Mouse (Mus musculus): ENCODE measurements around the gene Tmem39b. TPM values are rescaled to one million over a fixed set of nuclear protein-coding genes. Genes with fewer than 3 reads are reported as not detected.
"Not testable (repeated sequence)": the region's sequence is repeated elsewhere in the genome, so short reads cannot be mapped to it uniquely, and the experiment has no call there.

Tmem39b gene
- polyA plus RNA-seq, 1 experiment, result 69.6 TPM

GRCm38 (mm10) chr4:129709486-129710129 lies 13.0 kb upstream of the Tmem39b start:
- no peak for DNase-seq
- no peak overlapping the region for H3K27ac ChIP-seq (ENCODE audit: control insufficient read depth, insufficient read depth, low read length)
- TF ChIP-seq CTCF (IDR thresholded peaks at IDR 0.05; ENCODE audit: borderline replicate concordance, control insufficient read depth, extremely low read depth, insufficient read depth, low read length, poor library complexity) (no peak), POLR2A (IDR thresholded peaks at IDR 0.05; ENCODE audit: control insufficient read depth, extremely low read depth, insufficient read depth, low read length, poor library complexity) (no peak)
- peaks cover 85% of the 10 kb centered on the region for H3K36me3 ChIP-seq (ENCODE audit: control insufficient read depth, insufficient read depth, low read length)
- H3K4me1 ChIP-seq (replicated peaks; ENCODE audit: control insufficient read depth, insufficient read depth, low read length), result no peaks in the 10 kb centered on the region
- 95% methylated on average over 8 of the region's 8 CpGs for WGBS
- H3K4me3 ChIP-seq (ENCODE audit: control insufficient read depth, insufficient read depth, low read length), result no peak overlapping the region
- H3K27me3 ChIP-seq (ENCODE audit: control insufficient read depth, insufficient read depth, low read length), result no peaks in the 10 kb centered on the region

- Histone ChIP-seq H3K4me1 (replicated peaks; ENCODE audit: control insufficient read depth, insufficient read depth, low read length) (no peaks in the 10 kb centered on the region), H3K4me3 (ENCODE audit: control insufficient read depth, insufficient read depth, low read length) (no peak overlapping the region), H3K36me3 (ENCODE audit: control insufficient read depth, insufficient read depth, low read length) (peaks cover 75% of the 10 kb centered on the region), H3K27me3 (ENCODE audit: control insufficient read depth, insufficient read depth, low read length) (no peaks in the 10 kb centered on the region), H3K27ac (ENCODE audit: control insufficient read depth, insufficient read depth, low read length) (no peak overlapping the region)
- TF ChIP-seq POLR2A (IDR thresholded peaks at IDR 0.05; ENCODE audit: control insufficient read depth, extremely low read depth, insufficient read depth, low read length, poor library complexity) (no peak), CTCF (IDR thresholded peaks at IDR 0.05; ENCODE audit: borderline replicate concordance, control insufficient read depth, extremely low read depth, insufficient read depth, low read length, poor library complexity) (no peak)
- 93% methylated on average over 3 of the region's 3 CpGs for WGBS
- no peak for DNase-seq
These were observed 10.1 kb upstream of the Tmem39b start for GRCm38 (mm10) chr4:129706750-129707149.

GRCm38 (mm10) chr4:129702454-129702853 lies 5.8 kb upstream of the Tmem39b start:
- Histone ChIP-seq H3K36me3 (ENCODE audit: control insufficient read depth, insufficient read depth, low read length) (peaks cover 38% of the 10 kb centered on the region), H3K27ac (ENCODE audit: control insufficient read depth, insufficient read depth, low read length) (no peak overlapping the region), H3K4me3 (ENCODE audit: control insufficient read depth, insufficient read depth, low read length) (no peak overlapping the region), H3K27me3 (ENCODE audit: control insufficient read depth, insufficient read depth, low read length) (no peaks in the 10 kb centered on the region), H3K4me1 (replicated peaks; ENCODE audit: control insufficient read depth, insufficient read depth, low read length) (peaks cover 3% of the 10 kb centered on the region; the same call in 1 of the 2 replicates)
- DNase-seq, result no peak
- WGBS, result 92% methylated on average over 11 of the region's 11 CpGs
- TF ChIP-seq CTCF (IDR thresholded peaks at IDR 0.05; ENCODE audit: borderline replicate concordance, control insufficient read depth, extremely low read depth, insufficient read depth, low read length, poor library complexity) (no peak), POLR2A (IDR thresholded peaks at IDR 0.05; ENCODE audit: control insufficient read depth, extremely low read depth, insufficient read depth, low read length, poor library complexity) (no peak)

GRCm38 (mm10) chr4:129701503-129702377 lies 5.1 kb upstream of the Tmem39b start:
- Histone ChIP-seq H3K27me3 (ENCODE audit: control insufficient read depth, insufficient read depth, low read length) (no peaks in the 10 kb centered on the region), H3K36me3 (ENCODE audit: control insufficient read depth, insufficient read depth, low read length) (peaks cover 34% of the 10 kb centered on the region), H3K27ac (ENCODE audit: control insufficient read depth, insufficient read depth, low read length) (no peak overlapping the region), H3K4me1 (replicated peaks; ENCODE audit: control insufficient read depth, insufficient read depth, low read length) (peaks cover 3% of the 10 kb centered on the region), H3K4me3 (ENCODE audit: control insufficient read depth, insufficient read depth, low read length) (no peak overlapping the region)
- no peak for TF ChIP-seq CTCF (IDR thresholded peaks at IDR 0.05; ENCODE audit: borderline replicate concordance, control insufficient read depth, extremely low read depth, insufficient read depth, low read length, poor library complexity)
- TF ChIP-seq POLR2A (IDR thresholded peaks at IDR 0.05; ENCODE audit: control insufficient read depth, extremely low read depth, insufficient read depth, low read length, poor library complexity), result no peak
- DNase-seq, result peak; percentile 91
- 52% methylated on average over 17 of the region's 17 CpGs for WGBS

GRCm38 (mm10) chr4:129700661-129701060 lies 4.0 kb upstream of the Tmem39b start:
- H3K4me1 ChIP-seq (replicated peaks; ENCODE audit: control insufficient read depth, insufficient read depth, low read length); H3K4me3 ChIP-seq (ENCODE audit: control insufficient read depth, insufficient read depth, low read length); DNase-seq; H3K27ac ChIP-seq (ENCODE audit: control insufficient read depth, insufficient read depth, low read length); H3K27me3 ChIP-seq (ENCODE audit: control insufficient read depth, insufficient read depth, low read length): not testable (repeated sequence)
- WGBS, result 92% methylated on average over 6 of the region's 6 CpGs
- peaks cover 24% of the 10 kb centered on the region for H3K36me3 ChIP-seq (ENCODE audit: control insufficient read depth, insufficient read depth, low read length)

- peaks cover 10% of the 10 kb centered on the region for H3K4me1 ChIP-seq (replicated peaks; ENCODE audit: control insufficient read depth, insufficient read depth, low read length)
- TF ChIP-seq CTCF (IDR thresholded peaks at IDR 0.05; ENCODE audit: borderline replicate concordance, control insufficient read depth, extremely low read depth, insufficient read depth, low read length, poor library complexity), result no peak
- TF ChIP-seq POLR2A (IDR thresholded peaks at IDR 0.05; ENCODE audit: control insufficient read depth, extremely low read depth, insufficient read depth, low read length, poor library complexity), result no peak
- 74% methylated on average over 1 of the region's 1 CpGs for WGBS
- H3K27me3 ChIP-seq (ENCODE audit: control insufficient read depth, insufficient read depth, low read length), result no peaks in the 10 kb centered on the region
- no peak overlapping the region for H3K4me3 ChIP-seq (ENCODE audit: control insufficient read depth, insufficient read depth, low read length)
- H3K27ac ChIP-seq (ENCODE audit: control insufficient read depth, insufficient read depth, low read length), result no peak overlapping the region
- H3K36me3 ChIP-seq (ENCODE audit: control insufficient read depth, insufficient read depth, low read length), result peaks cover 19% of the 10 kb centered on the region
- DNase-seq, result no peak
These were observed 3.6 kb upstream of the Tmem39b start for GRCm38 (mm10) chr4:129700216-129700615.
